Mouse (Mus musculus) layer of hippocampus, postnatal 14 days (tissue): ENCODE data around the gene Fgfr2. TPM values are rescaled to one million over a fixed set of nuclear protein-coding genes. Genes with fewer than 3 reads are reported as not detected.
A peak's percentile ranks its signal among the peaks of the same experiment; 100 is the strongest.

Experiments
- DNase-seq, 2 experiments: peaks; one replicate each; pipeline ENCODE4 v3.0.0; 2021 to 2022; ENCODE audit warnings: low spot score in 2 of 2, mixed read lengths in 1 of 2
- total RNA-seq, 2 experiments: library from RNA; stranded (reverse); gene quantifications; 2 replicates each; pipeline ENCODE4 v1.2.3; 2021

The Fgfr2 gene
- total RNA-seq, 2 experiments from 2014 or later: 38.3 to 40.2 TPM

DNA sequence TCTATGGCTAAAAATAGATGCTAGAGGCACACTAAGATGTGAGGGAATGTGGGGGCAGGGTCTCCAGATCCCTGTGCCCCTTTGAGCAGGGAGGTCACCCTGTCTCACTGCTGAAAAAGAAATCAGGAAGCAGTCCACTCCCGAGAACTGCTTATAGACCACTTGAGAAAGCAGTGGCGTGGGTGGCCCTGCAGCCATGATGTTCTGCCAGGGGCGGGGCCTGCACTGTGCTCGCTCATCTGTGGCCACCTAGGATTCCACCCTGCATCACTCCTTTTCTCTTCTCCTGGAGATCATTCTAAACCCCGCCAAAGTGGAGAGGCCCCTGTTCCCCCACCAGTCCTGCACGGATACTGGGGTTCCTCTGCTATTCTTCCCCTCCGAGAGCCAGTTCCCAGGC lies 733.7 kb downstream of the Fgfr2 start:
- no peak for DNase-seq

DNA sequence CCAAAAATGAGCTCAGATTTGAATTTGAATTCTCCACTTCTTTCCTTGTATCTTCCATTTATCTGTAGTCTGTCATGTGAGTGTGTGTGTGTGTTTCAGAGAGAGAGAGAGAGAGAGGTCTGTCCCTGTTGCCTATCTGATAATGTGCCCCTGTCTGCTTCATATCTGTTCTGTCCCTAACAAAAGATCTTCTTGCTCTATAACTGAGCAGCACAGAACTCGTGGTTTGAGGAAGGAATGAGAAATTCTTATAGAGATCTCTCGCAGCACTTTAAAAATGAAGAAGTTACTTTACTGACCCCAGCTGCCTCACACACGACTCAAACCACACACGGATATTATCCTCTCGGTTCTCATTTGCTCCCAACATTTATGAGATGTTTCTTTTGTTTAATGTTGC lies 735.6 kb downstream of the Fgfr2 start:
- DNase-seq: no peak

DNA sequence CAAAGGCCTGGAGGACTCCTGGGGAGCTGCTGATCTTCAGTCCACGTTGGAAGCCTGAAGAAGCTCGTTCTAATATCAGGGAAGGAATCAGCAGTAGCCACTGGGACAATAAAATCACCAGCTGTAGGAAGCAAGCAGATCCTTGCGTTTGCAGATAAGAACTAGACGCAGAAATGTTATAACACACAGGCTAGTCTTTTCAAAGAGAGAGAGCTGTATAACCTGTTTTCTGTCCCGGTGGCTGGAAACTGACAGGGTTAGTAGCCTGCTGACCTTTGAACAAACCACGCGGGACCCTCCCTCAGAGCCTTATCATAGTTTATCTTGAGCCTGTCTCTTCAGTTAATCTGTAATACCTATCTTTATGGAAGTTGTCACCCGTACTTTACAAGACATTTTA lies 736.8 kb downstream of the Fgfr2 start:
- DNase-seq: no peak

DNA sequence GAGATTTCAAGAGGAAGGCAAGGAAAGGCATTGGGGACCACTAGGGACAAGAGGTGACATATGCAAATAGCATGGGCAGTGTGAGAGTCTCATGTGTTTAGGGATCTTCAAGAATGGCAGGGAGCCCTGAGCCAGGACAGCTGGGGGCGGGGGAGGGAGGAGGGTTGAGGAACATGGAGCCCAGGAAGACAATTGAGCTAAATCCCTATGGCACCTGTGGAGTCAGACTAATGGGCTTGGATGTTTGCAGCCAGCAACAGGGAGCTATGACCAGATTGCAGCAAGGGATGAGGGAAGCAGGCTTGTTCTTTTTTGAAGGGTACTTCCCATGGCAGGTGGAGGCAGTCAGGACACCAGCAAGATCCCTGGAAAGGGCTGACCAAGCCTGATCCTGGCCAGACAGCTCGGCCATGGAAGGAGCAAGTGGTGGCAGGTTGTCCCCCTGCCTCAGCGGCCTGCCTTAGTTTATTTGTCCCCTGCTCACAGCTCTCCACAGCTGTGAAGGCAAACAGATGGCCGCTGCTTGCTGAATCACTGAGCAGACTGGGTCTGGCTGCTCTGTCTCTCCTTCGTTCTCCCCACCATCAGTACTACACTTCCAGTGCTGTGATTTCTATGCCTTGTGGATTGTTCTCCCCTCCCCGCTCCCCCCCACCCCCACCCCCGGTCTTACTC lies 737.6 kb downstream of the Fgfr2 start:
- DNase-seq: no peak

DNA sequence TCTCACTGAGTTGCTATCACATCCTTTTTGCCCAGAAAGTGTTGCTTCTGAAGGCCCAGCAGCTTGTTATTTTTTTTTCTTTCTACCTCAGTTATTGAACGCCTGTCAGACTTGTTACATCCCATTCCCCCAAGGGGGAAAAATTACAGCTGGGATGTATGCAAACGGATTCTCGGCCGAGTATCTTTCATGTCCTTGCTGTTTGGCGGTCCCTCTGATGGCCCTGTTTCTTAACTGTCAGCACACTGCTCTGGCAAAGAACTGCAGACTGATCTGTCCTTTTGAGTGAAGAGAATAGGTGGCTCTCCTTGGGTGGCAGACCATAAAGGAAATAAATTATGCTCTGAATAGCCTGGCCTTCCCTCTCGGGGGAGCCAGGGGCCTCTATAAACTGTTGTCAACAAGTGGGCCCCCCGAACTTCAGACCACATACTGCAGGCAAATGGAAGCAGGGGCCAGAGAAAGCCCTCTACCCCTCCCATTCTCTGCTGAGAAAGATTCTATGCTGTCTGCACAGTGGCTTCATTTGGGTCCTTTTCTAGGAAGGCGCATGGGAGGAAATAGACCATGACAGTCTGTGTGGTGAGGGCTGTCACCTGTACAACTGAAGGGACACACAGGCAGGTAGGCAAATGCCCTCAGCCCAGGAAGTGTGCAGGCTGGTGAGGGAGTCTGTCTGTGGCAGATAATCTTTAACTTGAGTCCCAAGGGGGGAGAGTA lies 738.3 kb downstream of the Fgfr2 start:
- no peak for DNase-seq

DNA sequence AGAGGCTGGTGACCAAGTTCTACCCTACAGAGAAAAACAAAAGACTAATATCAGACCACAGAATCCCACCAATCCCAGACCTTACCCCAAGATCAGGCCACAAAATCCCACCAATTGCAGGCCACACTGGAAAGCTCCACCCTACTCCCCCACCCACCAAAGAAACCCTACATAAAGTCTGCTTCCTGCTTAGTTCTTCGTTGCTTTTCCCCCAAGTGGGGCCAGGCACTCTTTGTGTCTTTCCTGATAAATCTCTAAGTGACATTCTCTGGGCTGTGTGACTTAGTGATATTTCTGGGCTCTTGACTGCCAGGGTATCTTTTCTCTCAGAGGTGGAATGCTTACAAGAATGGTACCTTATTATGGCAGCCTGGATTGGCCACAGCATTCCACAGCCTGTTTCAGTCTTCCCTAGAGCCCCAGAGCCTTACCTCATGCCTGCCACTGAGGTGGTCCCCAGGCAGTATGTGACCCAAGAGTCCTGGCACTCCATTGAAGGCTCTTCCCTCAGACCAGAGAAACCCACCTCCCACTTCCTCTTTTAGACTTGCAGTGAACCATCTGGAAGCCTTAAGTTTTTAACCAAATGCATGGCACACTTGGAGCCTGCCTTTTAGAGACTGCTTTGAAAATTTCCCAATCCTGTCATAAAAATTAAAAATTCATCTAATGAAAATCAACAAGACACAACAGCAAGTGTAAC lies 742.4 kb downstream of the Fgfr2 start:
- DNase-seq: no peak

DNA sequence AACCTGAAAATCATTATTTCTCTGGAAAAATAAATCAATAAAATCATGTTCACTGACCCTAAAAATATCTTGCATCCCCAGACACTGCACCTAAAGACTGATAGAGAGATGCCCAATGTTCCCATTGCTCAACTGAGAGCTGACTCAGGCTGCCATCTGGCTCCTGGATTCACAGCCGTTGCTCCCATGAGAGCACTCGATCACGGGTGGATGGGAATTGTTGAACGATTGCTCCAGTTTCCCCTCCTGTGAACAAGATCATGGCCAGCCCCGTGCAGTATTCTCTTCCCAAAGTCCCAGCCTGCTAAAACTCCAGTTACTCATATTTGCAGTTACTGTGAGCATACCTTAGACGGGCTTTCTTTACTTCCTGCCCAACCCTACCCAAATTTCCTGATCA lies 745.2 kb downstream of the Fgfr2 start:
- DNase-seq: peak in 1 of 2 experiments; percentile 60

DNA sequence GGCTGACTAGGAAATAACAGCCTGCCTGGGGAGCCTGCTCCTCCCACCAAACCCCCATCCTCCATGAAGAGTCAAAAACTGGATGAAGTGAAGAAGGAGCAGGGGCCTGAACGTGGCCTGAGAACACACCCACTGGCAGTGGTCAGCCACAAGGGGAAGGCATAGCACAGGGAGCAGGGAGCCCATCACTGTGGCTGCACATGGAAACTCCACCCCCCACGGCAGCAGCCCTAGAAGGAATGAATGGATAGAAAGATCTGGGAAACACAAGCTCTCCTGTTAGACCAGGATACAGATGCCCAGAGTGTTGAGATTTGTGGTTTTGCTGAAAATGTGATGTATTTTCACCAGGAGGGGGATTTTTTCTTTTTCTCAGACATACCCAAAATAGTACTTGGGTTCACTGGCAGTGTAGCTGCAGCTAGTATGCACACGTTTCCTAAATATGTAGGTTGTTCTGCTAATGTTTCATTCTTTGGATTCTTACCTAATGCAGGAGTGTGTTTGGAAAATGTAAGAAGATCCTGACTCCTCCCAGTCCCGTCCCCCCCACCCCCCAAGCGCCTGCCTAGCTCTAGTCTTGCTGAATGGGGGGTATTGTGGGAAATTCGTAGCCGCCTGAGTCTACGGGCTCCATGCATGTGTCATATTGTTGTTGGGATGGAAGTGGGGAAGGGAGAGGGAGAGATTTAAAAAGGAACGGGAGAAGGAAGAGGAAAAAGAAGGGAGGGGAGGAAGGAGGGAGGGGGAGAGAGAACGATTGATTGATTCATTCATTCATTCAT lies 749.4 kb downstream of the Fgfr2 start:
- peak; percentile 39 to 47 for DNase-seq

DNA sequence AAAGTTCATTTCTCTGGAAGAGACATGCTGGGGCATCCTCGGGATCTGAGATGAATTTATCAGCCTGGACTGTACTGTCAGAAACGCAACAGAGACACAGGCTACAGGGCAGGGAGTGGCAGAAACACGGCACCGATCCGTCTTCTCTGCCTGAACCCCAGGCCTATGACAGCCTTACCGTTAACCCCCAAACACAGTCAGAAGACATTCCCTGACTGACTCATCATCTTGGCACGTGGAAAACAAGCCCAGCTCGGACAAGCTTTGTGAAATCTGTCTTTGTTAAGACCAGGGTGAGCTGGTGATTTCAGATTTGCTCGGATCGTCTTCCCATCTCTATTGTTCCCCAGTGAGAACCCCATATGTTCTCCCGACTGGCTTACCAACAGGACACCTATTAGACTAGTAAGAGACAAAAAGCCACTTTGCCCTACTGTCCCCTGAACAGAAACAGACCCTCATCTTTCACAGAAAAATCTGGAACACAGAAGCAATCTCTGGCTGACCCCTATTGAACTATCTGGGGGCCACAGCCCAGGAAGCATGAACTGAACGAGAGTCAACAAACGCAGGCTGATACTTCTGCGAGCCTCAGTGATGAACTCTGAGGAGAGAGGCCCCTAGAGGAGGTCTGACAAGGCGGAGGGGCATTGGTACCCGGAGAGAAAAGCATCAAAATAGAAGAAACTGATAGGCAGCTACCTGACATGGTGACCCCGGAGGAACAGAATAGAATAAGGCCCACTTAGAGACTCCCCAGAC lies 750.2 kb downstream of the Fgfr2 start:
- peak in 1 of 2 experiments; percentile 22 for DNase-seq

DNA sequence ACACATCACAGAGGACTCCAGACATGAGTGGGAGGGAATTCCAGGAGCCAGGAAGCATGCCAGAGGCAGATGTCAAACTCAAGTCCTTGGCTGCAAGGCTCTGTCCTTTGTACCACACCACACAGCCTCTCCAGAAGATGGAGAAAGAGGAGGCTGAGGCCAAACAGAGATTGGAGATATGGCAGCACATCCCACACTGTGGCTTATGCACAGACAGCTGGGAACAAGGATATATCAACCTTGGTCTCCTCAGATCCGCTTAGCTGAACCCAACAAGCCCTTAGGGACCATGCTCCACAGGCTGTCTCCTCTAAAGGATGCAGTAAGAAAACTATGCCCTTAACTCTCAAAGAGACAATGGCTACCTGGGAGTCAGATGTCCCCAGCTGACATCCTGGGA lies 751.3 kb downstream of the Fgfr2 start:
- no peak for DNase-seq

DNA sequence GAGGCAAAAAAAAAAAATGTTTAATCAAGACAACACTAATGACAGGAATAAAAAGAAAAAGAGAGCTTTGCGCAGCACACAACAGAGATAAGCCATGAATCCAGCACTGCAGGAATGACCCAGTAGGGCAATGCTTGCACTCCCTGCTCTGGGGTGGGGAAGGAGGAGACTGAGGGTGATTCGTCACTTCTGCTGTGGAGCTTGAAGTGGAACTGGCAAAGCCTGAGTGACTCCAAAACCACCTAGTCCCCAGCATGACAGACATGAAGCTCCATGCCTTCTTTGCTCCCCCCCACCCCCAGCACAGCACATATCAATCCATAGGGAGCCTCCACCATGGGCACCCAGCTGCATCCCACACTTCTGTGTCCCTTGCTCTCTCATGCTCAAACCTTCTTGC lies 753.4 kb downstream of the Fgfr2 start:
- no peak for DNase-seq

DNA sequence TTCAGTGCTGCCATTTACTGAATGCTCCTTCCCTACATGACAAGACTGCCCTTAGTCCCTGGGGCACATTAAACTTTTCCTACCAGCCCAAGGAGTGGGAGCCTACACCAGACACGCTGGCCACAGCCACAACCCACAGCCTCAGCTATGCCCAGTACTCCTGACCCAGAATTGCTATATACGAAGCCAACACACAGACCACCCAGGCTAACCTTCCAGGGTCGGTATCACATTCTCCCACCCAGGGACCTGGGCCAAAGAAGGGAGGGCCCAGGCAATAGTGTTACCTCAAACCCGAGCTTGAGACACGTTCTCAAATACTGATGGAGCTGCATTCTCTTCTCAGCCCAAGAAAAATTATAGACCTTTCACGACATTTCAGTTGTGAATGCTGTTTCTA lies 754.3 kb downstream of the Fgfr2 start:
- DNase-seq: no peak

DNA sequence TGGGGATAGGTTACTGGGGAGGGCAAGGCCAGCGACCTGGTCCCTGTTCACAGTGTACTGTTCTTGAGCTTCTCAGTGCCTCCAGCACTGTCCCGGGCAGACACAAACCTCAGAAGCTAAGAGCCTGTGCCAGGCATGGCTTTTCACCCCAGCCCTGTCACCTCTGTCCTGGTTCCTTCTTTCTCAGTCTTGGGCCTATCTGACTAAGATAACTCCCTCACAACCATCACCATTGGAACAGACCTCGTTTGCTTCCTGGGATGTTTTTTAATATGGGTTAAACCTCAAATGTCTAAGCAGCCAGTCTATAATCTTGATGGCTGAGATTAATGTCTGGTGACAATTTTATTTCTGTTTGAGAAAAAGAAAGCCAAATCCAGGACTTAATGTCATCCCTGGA lies 755.8 kb downstream of the Fgfr2 start:
- DNase-seq: no peak

DNA sequence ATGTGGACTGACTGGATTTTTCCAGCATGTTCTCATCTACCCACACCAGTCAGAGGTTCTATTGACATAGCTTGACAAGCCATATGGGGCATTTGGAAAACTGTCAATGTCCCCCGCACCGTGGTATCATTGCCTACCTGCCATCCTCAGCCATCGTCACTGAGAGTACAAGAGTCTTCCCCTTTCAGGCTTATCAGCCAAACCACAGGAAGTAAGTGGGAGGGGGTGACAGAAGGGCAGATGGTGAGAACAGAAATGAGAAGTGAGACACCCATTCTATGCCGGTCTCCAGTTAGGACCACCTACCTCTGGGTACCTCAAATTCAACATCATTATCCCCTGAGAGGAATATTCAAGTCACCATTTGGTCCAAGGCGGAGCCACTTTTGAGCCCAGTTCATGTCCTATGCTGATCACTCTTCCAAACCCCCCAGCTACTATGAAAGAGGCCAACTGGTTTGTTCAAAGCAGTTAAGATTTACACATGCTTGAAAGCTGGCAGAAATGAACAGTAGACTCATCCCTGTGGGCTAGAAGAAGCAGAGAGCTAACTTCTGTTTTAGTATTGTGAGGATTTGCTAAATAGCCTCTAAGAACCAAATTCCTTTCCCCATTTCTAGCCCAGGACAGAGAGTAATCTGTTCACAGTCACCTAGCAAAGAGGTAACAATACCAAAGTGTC lies 757.3 kb downstream of the Fgfr2 start:
- no peak for DNase-seq

DNA sequence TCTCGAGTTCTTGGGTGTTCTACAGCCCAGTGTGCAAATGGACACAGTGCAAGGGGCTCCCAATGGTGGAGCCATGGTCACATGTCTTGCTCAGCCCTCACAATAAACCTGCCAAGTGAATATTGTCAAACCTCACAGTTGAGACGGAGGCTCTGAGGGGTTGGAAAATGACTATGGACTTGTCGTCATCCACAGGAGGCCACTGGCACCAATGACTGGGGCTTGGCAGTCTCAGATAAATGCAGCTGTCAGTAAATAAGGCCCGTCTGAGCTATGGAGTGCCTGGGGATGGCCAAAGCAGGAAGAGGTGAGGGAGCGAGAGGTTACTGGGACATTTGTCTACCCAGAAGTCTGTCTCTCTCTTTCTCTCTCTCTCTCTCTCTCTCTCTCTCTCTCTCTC lies 758.0 kb downstream of the Fgfr2 start:
- DNase-seq: no peak

DNA sequence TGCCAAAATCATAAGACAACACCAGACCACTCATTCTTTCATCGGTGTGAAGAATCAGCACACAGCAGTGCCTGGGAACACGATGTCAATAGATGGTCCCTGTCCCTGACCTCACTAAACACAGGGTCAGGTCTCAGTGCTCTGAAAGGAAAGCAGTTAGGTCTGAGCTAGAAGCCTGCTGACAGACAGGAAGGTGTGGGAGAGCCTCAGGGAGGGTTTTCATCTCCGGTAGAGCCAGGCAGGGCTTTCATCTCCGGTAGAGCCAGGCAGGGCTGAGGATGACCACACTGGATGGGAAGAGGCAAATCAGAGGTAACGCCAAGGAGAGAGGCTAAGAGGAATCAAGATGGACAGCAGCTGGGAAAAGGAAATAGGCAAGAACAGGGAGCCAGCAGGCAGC lies 758.6 kb downstream of the Fgfr2 start:
- no peak for DNase-seq

DNA sequence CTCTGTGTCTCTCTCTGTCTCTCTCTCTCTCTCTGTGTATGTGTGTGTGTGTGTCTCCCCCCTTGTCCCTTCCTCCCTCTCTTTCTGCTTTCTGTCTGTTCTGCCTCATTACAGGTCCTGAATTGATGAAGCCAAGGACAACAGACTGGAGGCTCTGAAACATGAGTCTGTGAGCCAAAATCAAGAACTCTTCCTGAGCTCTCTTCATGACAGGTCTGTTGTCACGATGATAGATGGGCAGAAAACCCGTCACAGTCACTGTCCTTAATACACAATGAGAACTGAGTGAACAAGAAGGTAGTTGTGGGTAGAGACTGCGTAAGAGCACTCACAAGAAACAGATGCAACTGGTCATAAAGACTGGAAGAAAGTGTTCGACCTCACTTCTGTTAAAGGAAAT lies 762.8 kb downstream of the Fgfr2 start:
- DNase-seq: no peak

DNA sequence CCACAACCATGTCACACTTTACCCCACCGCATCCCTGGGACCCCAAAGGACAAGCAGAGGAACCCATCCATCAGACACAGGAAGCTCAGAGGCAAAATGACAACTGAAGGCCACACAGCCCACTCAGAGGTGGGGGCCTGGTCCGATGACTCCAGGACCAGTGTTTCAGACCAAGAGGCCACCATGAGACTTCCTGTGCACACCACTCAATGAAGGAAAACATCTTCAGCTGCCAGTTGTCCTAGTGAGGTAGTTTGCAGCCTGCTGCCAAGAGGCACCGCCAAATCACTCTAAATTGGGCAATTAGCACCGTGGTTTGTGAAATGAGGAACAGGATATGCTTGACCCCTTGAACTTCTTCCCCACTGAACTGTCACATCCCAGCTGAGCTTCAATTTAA lies 764.4 kb downstream of the Fgfr2 start:
- no peak for DNase-seq

DNA sequence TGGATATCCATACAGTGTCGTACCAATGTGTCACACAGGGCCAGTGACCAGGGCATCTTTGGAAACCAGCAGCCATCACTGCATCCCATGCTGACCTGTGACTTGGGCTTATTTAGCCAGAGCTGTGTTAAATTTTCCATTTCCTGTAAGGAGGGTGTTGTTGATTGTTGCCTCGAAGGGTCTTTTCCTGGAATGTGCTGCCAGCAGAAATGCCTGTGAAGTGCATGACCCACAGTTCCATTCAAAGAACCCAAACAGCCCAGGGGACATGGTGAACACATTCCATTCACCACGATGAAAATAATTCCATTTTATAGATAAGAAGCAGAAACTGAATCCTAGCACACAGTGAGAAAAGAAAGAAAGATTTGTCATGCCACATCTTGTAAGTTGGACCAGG lies 764.9 kb downstream of the Fgfr2 start:
- no peak for DNase-seq

DNA sequence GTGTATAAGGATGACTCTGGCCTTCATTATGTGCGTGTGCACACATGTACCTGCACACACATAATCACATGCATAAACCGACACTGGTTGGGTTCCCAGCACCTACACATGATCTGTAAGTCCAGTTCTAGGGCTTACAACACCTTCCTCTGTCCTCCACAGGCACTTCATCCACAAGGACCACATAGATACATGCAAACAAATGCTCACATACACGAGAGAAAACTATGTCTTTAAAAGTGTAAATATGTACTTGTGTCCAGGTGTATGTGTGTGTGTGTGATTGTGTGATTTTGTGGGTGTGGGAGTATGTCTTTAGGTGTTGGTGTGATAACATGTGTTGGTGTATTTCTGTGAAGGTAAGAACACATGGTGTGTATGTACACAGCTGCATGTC lies 765.3 kb downstream of the Fgfr2 start:
- DNase-seq: no peak
